Mouse (Mus musculus): ENCODE measurements around the gene 9130008F23Rik. TPM values are rescaled to one million over a fixed set of nuclear protein-coding genes. Genes with fewer than 3 reads are reported as not detected.

9130008F23Rik gene
- polyA plus RNA-seq (2015; fragmentation: Nextera tagmentation; extraction: Ambion mirVana): 7.2 and 7.3 TPM in 2 replicates

DNA sequence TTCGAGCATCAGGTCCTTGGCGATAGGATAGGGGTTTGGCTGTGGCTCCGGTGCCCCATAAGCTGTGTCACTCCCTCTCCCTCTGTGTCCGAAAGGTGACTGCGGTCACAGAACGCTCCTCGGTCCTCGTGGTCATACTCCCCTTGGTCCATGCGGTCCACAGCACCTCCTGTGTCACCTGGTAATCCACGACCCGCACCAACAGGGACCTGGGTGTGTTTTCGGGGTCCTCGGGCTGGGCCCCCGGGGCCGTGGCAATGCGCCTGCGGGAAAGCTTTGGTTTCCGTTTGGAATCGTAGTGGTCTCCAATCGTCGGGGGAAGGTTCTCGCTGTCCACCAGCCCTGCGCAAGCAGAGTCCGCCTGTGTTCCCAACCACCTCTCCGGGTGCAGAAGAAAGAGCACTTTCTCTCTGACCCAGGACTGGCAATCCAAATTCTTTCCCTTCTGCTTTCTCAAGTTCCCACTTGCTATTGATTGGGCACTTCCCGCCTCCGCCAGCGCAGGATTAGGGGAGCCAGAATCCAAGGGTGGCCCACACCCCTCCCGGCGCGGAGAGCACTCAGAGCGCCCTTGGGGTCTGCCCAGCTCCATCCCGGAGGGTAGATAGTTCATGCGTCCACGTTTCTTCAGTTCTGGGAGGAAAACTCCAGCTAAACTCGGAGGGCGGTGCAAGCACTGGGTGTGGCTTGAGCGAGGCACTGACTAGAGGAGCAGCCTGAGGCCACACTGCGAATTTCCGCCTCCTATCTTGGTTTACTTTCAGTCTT lies at the start of gene 9130008F23Rik:
9130008F23Rik (minus strand) TSS at position 636 of the 768 bp plus-strand sequence.
- Histone ChIP-seq H3K36me3 (ENCODE audit: control insufficient read depth, insufficient read depth) (no peaks in the 10 kb centered on the region), H3K27me3 (replicated peaks; ENCODE audit: control insufficient read depth, insufficient read depth, low read length) (no peaks in the 10 kb centered on the region), H3K4me1 (replicated peaks; ENCODE audit: control insufficient read depth, insufficient read depth, low read length) (no peaks in the 10 kb centered on the region; the same call in 1 of the 2 replicates), H3K4me2 (replicated peaks; ENCODE audit: low read depth) (peak within 1 kb of the TSS; percentile 83), H3K9ac (ENCODE audit: low read depth, low read length) (peak within 1 kb of the TSS; percentile 73), H3K9me3 (ENCODE audit: control insufficient read depth) (no peaks in the 10 kb centered on the region), H3K27ac (ENCODE audit: low read depth, low read length) (peak within 1 kb of the TSS; percentile 73), H3K4me3 (ENCODE audit: low read depth, low read length) (peak within 1 kb of the TSS; percentile 81)
- ATAC-seq: peak; percentile 84
- under 1% methylated on average over 40 of the region's 40 CpGs for WGBS
- no peak for TF ChIP-seq CTCF (IDR thresholded peaks at IDR 0.05; ENCODE audit: low read depth)

DNA sequence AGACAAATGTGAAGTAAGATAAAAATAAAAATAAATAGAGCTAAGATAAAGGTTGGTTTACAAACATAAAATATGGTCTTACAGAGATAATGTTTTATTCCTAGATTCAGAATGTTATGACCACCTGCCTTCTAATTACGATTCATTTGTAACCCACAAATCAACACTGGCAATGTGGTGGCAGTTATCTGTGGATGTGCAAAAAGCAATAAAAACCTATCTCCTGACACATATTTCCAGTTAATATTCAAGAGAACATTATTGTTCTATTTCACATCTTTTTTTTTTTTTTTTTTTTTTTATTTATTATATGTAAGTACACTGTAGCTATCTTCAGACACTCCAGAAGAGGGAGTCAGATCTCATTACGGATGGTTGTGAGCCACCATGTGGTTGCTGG lies 35.1 kb upstream of the 9130008F23Rik start:
- H3K4me1 ChIP-seq (replicated peaks; ENCODE audit: control insufficient read depth, insufficient read depth, low read length): no peaks in the 10 kb centered on the region
- no peaks in the 10 kb centered on the region for H3K27me3 ChIP-seq (replicated peaks; ENCODE audit: control insufficient read depth, insufficient read depth, low read length)
- H3K27ac ChIP-seq (ENCODE audit: low read depth, low read length): no peak overlapping the region
- no peak overlapping the region for H3K4me3 ChIP-seq (ENCODE audit: low read depth, low read length)
- no peak overlapping the region for H3K4me2 ChIP-seq (replicated peaks; ENCODE audit: low read depth)
- H3K9ac ChIP-seq (ENCODE audit: low read depth, low read length): no peak overlapping the region
- H3K9me3 ChIP-seq (ENCODE audit: control insufficient read depth): no peaks in the 10 kb centered on the region
- WGBS: 94% methylated on average over 1 of the region's 2 CpGs
- no peaks in the 10 kb centered on the region for H3K36me3 ChIP-seq (ENCODE audit: control insufficient read depth, insufficient read depth)
- TF ChIP-seq CTCF (IDR thresholded peaks at IDR 0.05; ENCODE audit: low read depth): no peak
- no peak for ATAC-seq

- Histone ChIP-seq H3K9ac (ENCODE audit: low read depth, low read length) (no peak within 1 kb of the TSS), H3K27me3 (replicated peaks; ENCODE audit: control insufficient read depth, insufficient read depth, low read length) (no peaks in the 10 kb centered on the region), H3K9me3 (ENCODE audit: control insufficient read depth) (no peaks in the 10 kb centered on the region), H3K4me1 (replicated peaks; ENCODE audit: control insufficient read depth, insufficient read depth, low read length) (no peaks in the 10 kb centered on the region), H3K36me3 (ENCODE audit: control insufficient read depth, insufficient read depth) (no peaks in the 10 kb centered on the region), H3K4me2 (replicated peaks; ENCODE audit: low read depth) (no peak within 1 kb of the TSS), H3K27ac (ENCODE audit: low read depth, low read length) (no peak within 1 kb of the TSS), H3K4me3 (ENCODE audit: low read depth, low read length) (no peak within 1 kb of the TSS)
- no peak for ATAC-seq
- no peak for TF ChIP-seq CTCF (IDR thresholded peaks at IDR 0.05; ENCODE audit: low read depth)
- WGBS: 94% methylated on average over 2 of the region's 2 CpGs
These were observed 33.9 kb upstream of the 9130008F23Rik start, which contains the start of gene Glyatl3 for GRCm38 (mm10) chr17:40914250-40914649. Gene Glyatl3, minus strand, starts transcription at chr17:40914350.

DNA sequence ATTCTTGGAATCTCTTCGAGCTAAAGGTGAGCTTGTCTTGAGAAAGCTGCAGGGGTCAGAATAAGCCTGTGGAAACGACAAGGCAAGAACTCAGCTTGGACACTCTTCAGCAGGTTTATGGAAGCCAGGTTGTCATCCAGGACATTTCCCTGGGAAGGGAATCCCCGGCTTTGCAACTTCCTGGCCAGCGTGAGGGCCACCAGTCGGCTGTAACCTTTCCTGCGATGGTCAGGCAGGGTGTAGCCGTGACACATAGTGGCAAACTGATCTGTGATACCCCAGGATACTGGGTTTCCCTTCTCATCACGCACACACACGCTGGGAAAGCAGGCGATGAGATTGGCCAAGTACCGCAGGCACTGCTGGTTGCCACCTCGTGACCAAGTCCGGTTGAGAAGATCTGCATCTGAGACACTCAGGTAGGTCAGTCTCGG lies 24.4 kb upstream of the 9130008F23Rik start:
- H3K9ac ChIP-seq (ENCODE audit: low read depth, low read length): no peak overlapping the region
- no peaks in the 10 kb centered on the region for H3K4me1 ChIP-seq (replicated peaks; ENCODE audit: control insufficient read depth, insufficient read depth, low read length)
- no peaks in the 10 kb centered on the region for H3K27me3 ChIP-seq (replicated peaks; ENCODE audit: control insufficient read depth, insufficient read depth, low read length)
- H3K4me3 ChIP-seq (ENCODE audit: low read depth, low read length): no peak overlapping the region
- TF ChIP-seq CTCF (IDR thresholded peaks at IDR 0.05; ENCODE audit: low read depth): no peak
- WGBS: 13% methylated on average over 13 of the region's 14 CpGs
- peak overlapping the region; percentile 51 for H3K4me2 ChIP-seq (replicated peaks; ENCODE audit: low read depth)
- no peaks in the 10 kb centered on the region for H3K36me3 ChIP-seq (ENCODE audit: control insufficient read depth, insufficient read depth)
- no peak for ATAC-seq
- H3K27ac ChIP-seq (ENCODE audit: low read depth, low read length): no peak overlapping the region
- H3K9me3 ChIP-seq (ENCODE audit: control insufficient read depth): no peaks in the 10 kb centered on the region

GRCm38 (mm10) chr17:40904056-40904597 lies 23.8 kb upstream of the 9130008F23Rik start:
- Histone ChIP-seq H3K4me2 (replicated peaks; ENCODE audit: low read depth) (no peak overlapping the region), H3K36me3 (ENCODE audit: control insufficient read depth, insufficient read depth) (no peaks in the 10 kb centered on the region), H3K4me1 (replicated peaks; ENCODE audit: control insufficient read depth, insufficient read depth, low read length) (no peaks in the 10 kb centered on the region), H3K9ac (ENCODE audit: low read depth, low read length) (no peak overlapping the region), H3K4me3 (ENCODE audit: low read depth, low read length) (no peak overlapping the region), H3K9me3 (ENCODE audit: control insufficient read depth) (no peaks in the 10 kb centered on the region), H3K27me3 (replicated peaks; ENCODE audit: control insufficient read depth, insufficient read depth, low read length) (no peaks in the 10 kb centered on the region), H3K27ac (ENCODE audit: low read depth, low read length) (no peak overlapping the region)
- TF ChIP-seq CTCF (IDR thresholded peaks at IDR 0.05; ENCODE audit: low read depth): no peak
- WGBS: 19% methylated on average over 11 of the region's 11 CpGs
- ATAC-seq: no peak

- no peak for ATAC-seq
- WGBS: 65% methylated on average over 4 of the region's 4 CpGs
- no peak overlapping the region for H3K27ac ChIP-seq (ENCODE audit: low read depth, low read length)
- H3K4me2 ChIP-seq (replicated peaks; ENCODE audit: low read depth): no peak overlapping the region
- no peaks in the 10 kb centered on the region for H3K36me3 ChIP-seq (ENCODE audit: control insufficient read depth, insufficient read depth)
- no peak for TF ChIP-seq CTCF (IDR thresholded peaks at IDR 0.05; ENCODE audit: low read depth)
- no peaks in the 10 kb centered on the region for H3K9me3 ChIP-seq (ENCODE audit: control insufficient read depth)
- H3K4me3 ChIP-seq (ENCODE audit: low read depth, low read length): no peak overlapping the region
- no peaks in the 10 kb centered on the region for H3K4me1 ChIP-seq (replicated peaks; ENCODE audit: control insufficient read depth, insufficient read depth, low read length)
- no peak overlapping the region for H3K9ac ChIP-seq (ENCODE audit: low read depth, low read length)
- no peaks in the 10 kb centered on the region for H3K27me3 ChIP-seq (replicated peaks; ENCODE audit: control insufficient read depth, insufficient read depth, low read length)
These were observed 23.0 kb upstream of the 9130008F23Rik start for GRCm38 (mm10) chr17:40903345-40903744.

All from intestine, postnatal 0 days (tissue).